Mouse (Mus musculus) hindbrain, embryonic 15.5 days (tissue): ENCODE data around the gene Amd1. TPM values are rescaled to one million over a fixed set of nuclear protein-coding genes. Genes with fewer than 3 reads are reported as not detected.

Experiments used
- ATAC-seq: fragments of 200-750 bp; cut with Nextera tagmentation; 2 replicates; pipeline ENCODE4 v1.8.0; 2017; ENCODE audit warnings: low read depth, moderate number of reproducible peaks, moderate TSS enrichment; ENCODE audit not compliant: low FRiP score
- H3K27ac ChIP-seq: fragments of 300-500 bp; sonication (generic); replicated peaks from 2 replicates; pipeline ENCODE4 v1.5.1; 2015; ENCODE audit warnings: mild to moderate bottlenecking, inconsistent platforms
- H3K27me3 ChIP-seq: fragments of 300-500 bp; sonication (generic); 2 replicates; pipeline ENCODE4 v1.6.1; 2015; ENCODE audit warnings: control low read depth, inconsistent platforms
- H3K36me3 ChIP-seq: fragments of 300-500 bp; sonication (generic); 2 replicates; pipeline ENCODE4 v1.6.1; 2015; ENCODE audit warnings: control low read depth, inconsistent platforms
- H3K4me1 ChIP-seq: fragments of 300-500 bp; sonication (generic); replicated peaks from 2 replicates; pipeline ENCODE4 v1.6.1; 2015; ENCODE audit warnings: control low read depth, inconsistent platforms
- H3K4me2 ChIP-seq: fragments of 300-500 bp; sonication (generic); 2 replicates; pipeline ENCODE4 v1.6.1; 2015; ENCODE audit warnings: moderate library complexity, mild to moderate bottlenecking, inconsistent platforms
- H3K4me3 ChIP-seq: fragments of 300-500 bp; sonication (generic); 2 replicates; pipeline ENCODE4 v1.5.1; 2015; ENCODE audit warnings: mild to moderate bottlenecking, inconsistent platforms
- H3K9ac ChIP-seq: fragments of 300-500 bp; sonication (generic); 2 replicates; pipeline ENCODE4 v1.6.1; 2015; ENCODE audit warnings: inconsistent platforms
- H3K9me3 ChIP-seq: fragments of 300-500 bp; sonication (generic); 2 replicates; pipeline ENCODE4 v1.6.1; 2016; ENCODE audit warnings: control low read depth, inconsistent platforms
- WGBS: fragments of 180-500 bp; shearing (Covaris S2); methylation state at CpG from one replicate; pipeline ENCODE4 v1.1.7; 2015; 5-methylcytosine and 5-hydroxymethylcytosine counted together
- polyA plus RNA-seq: library from polyadenylated mRNA; unstranded; fragments of >200 nt; fragmentation: Nextera tagmentation; extraction: Ambion mirVana; gene quantifications from 2 replicates; pipeline ENCODE4 v1.2.1, GENCODE M21; 2015

The Amd1 gene
- polyA plus RNA-seq, 1 experiment from 2014 or later: 41.8 TPM

GRCm38 (mm10) chr10:40286767-40287166 is 15.2 kb downstream of the Amd1 start:
- Histone ChIP-seq H3K4me2 (no peak overlapping the region), H3K27ac (no peak overlapping the region), H3K9ac (no peak overlapping the region), H3K9me3 (no peaks in the 10 kb centered on the region), H3K27me3 (no peaks in the 10 kb centered on the region), H3K4me1 (no peaks in the 10 kb centered on the region), H3K36me3 (peaks cover 20% of the 10 kb centered on the region), H3K4me3 (no peak overlapping the region)
- no peak for ATAC-seq
- 92% methylated on average over 1 of the region's 1 CpGs for WGBS

- H3K27me3 ChIP-seq: no peaks in the 10 kb centered on the region
- no peaks in the 10 kb centered on the region for H3K9me3 ChIP-seq
- no peak overlapping the region for H3K4me2 ChIP-seq
- no peak overlapping the region for H3K4me3 ChIP-seq
- WGBS: 76% methylated on average over 1 of the region's 1 CpGs
- H3K4me1 ChIP-seq: no peaks in the 10 kb centered on the region
- no peak overlapping the region for H3K27ac ChIP-seq
- H3K9ac ChIP-seq: no peak overlapping the region
- ATAC-seq: no peak; the same call in 1 of the 2 replicates
- H3K36me3 ChIP-seq: peaks cover 14% of the 10 kb centered on the region
Measured at GRCm38 (mm10) chr10:40285571-40285970, 16.4 kb downstream of the Amd1 start.

- H3K4me2 ChIP-seq: no peak overlapping the region
- no peaks in the 10 kb centered on the region for H3K9me3 ChIP-seq
- H3K36me3 ChIP-seq: peaks cover 12% of the 10 kb centered on the region; the same call in 1 of the 2 replicates
- H3K9ac ChIP-seq: no peak overlapping the region
- no peaks in the 10 kb centered on the region for H3K27me3 ChIP-seq
- H3K27ac ChIP-seq: no peak overlapping the region
- no peak overlapping the region for H3K4me3 ChIP-seq
- no peaks in the 10 kb centered on the region for H3K4me1 ChIP-seq
- 99% methylated on average over 3 of the region's 3 CpGs for WGBS
- no peak for ATAC-seq
Measured at GRCm38 (mm10) chr10:40284997-40285396, 17.0 kb downstream of the Amd1 start.

- H3K9ac ChIP-seq: no peak overlapping the region
- H3K9me3 ChIP-seq: no peaks in the 10 kb centered on the region
- no peak overlapping the region for H3K4me2 ChIP-seq
- no peak overlapping the region for H3K27ac ChIP-seq
- H3K27me3 ChIP-seq: no peaks in the 10 kb centered on the region
- H3K4me3 ChIP-seq: no peak overlapping the region
- H3K36me3 ChIP-seq: peaks cover 9% of the 10 kb centered on the region; the same call in 1 of the 2 replicates
- 71% methylated on average over 10 of the region's 10 CpGs for WGBS
- no peak; the same call in 1 of the 2 replicates for ATAC-seq
- H3K4me1 ChIP-seq: no peaks in the 10 kb centered on the region
Measured at GRCm38 (mm10) chr10:40284179-40284831, 17.7 kb downstream of the Amd1 start.

GRCm38 (mm10) chr10:40283636-40284035 is 18.4 kb downstream of the Amd1 start:
- no peak overlapping the region for H3K9ac ChIP-seq
- no peak overlapping the region for H3K27ac ChIP-seq
- ATAC-seq: no peak
- H3K4me3 ChIP-seq: no peak overlapping the region
- no peak overlapping the region for H3K4me2 ChIP-seq
- WGBS: 89% methylated on average over 9 of the region's 9 CpGs
- peaks cover 8% of the 10 kb centered on the region; the same call in 1 of the 2 replicates for H3K36me3 ChIP-seq
- no peaks in the 10 kb centered on the region for H3K27me3 ChIP-seq
- H3K4me1 ChIP-seq: no peaks in the 10 kb centered on the region
- H3K9me3 ChIP-seq: no peaks in the 10 kb centered on the region

- Histone ChIP-seq H3K27me3 (no peaks in the 10 kb centered on the region), H3K4me1 (no peaks in the 10 kb centered on the region), H3K27ac (no peak overlapping the region), H3K4me2 (no peak overlapping the region), H3K36me3 (peaks cover 7% of the 10 kb centered on the region; the same call in 1 of the 2 replicates), H3K9me3 (no peaks in the 10 kb centered on the region), H3K9ac (no peak overlapping the region), H3K4me3 (no peak overlapping the region)
- ATAC-seq: no peak
- WGBS: 99% methylated on average over 2 of the region's 2 CpGs
Measured at GRCm38 (mm10) chr10:40281565-40281964, 20.4 kb downstream of the Amd1 start.

GRCm38 (mm10) chr10:40278317-40278716 is 23.7 kb downstream of the Amd1 start:
- Histone ChIP-seq H3K4me3 (no peak overlapping the region), H3K9me3 (no peaks in the 10 kb centered on the region), H3K9ac (no peak overlapping the region), H3K27ac (no peak overlapping the region), H3K4me2 (no peak overlapping the region), H3K36me3 (no peaks in the 10 kb centered on the region), H3K4me1 (no peaks in the 10 kb centered on the region), H3K27me3 (no peaks in the 10 kb centered on the region)
- 72% methylated on average over 5 of the region's 5 CpGs for WGBS
- ATAC-seq: no peak

GRCm38 (mm10) chr10:40275991-40276390 is 26.0 kb downstream of the Amd1 start:
- Histone ChIP-seq H3K27me3 (no peaks in the 10 kb centered on the region), H3K36me3 (no peaks in the 10 kb centered on the region), H3K4me1 (no peaks in the 10 kb centered on the region), H3K27ac (no peak overlapping the region), H3K9me3 (no peaks in the 10 kb centered on the region), H3K4me2 (no peak overlapping the region), H3K4me3 (no peak overlapping the region), H3K9ac (no peak overlapping the region)
- no peak for ATAC-seq
- 76% methylated on average over 7 of the region's 7 CpGs for WGBS

GRCm38 (mm10) chr10:40273938-40274337 is 28.0 kb downstream of the Amd1 start:
- WGBS: 81% methylated on average over 5 of the region's 5 CpGs
- Histone ChIP-seq H3K9ac (no peak overlapping the region), H3K9me3 (no peaks in the 10 kb centered on the region), H3K27ac (no peak overlapping the region), H3K4me1 (no peaks in the 10 kb centered on the region), H3K27me3 (no peaks in the 10 kb centered on the region), H3K36me3 (no peaks in the 10 kb centered on the region), H3K4me3 (no peak overlapping the region), H3K4me2 (no peak overlapping the region)
- ATAC-seq: no peak

GRCm38 (mm10) chr10:40271216-40271615 is 30.8 kb downstream of the Amd1 start:
- H3K9ac ChIP-seq: no peak overlapping the region
- no peak overlapping the region for H3K27ac ChIP-seq
- no peaks in the 10 kb centered on the region for H3K36me3 ChIP-seq
- ATAC-seq: no peak
- no peak overlapping the region for H3K4me3 ChIP-seq
- no peaks in the 10 kb centered on the region for H3K4me1 ChIP-seq
- no peaks in the 10 kb centered on the region for H3K9me3 ChIP-seq
- H3K4me2 ChIP-seq: no peak overlapping the region
- no peaks in the 10 kb centered on the region for H3K27me3 ChIP-seq
- WGBS: 83% methylated on average over 3 of the region's 3 CpGs

- H3K4me2 ChIP-seq: no peak overlapping the region
- 86% methylated on average over 3 of the region's 3 CpGs for WGBS
- H3K9ac ChIP-seq: no peak overlapping the region
- no peaks in the 10 kb centered on the region for H3K4me1 ChIP-seq
- no peak overlapping the region for H3K27ac ChIP-seq
- ATAC-seq: no peak
- no peaks in the 10 kb centered on the region for H3K27me3 ChIP-seq
- no peak overlapping the region for H3K4me3 ChIP-seq
- H3K36me3 ChIP-seq: no peaks in the 10 kb centered on the region
- no peaks in the 10 kb centered on the region for H3K9me3 ChIP-seq
Measured at GRCm38 (mm10) chr10:40264920-40265319, 37.1 kb downstream of the Amd1 start.

- Histone ChIP-seq H3K4me3 (no peak overlapping the region), H3K4me1 (peaks cover 6% of the 10 kb centered on the region; the same call in 1 of the 2 replicates), H3K27ac (no peak overlapping the region), H3K9ac (no peak overlapping the region), H3K4me2 (no peak overlapping the region), H3K36me3 (no peaks in the 10 kb centered on the region), H3K27me3 (no peaks in the 10 kb centered on the region), H3K9me3 (no peaks in the 10 kb centered on the region)
- WGBS: 79% methylated on average over 4 of the region's 4 CpGs
- ATAC-seq: no peak
Measured at GRCm38 (mm10) chr10:40263691-40264090, 38.3 kb downstream of the Amd1 start.

GRCm38 (mm10) chr10:40262200-40262599 is 39.8 kb downstream of the Amd1 start:
- no peaks in the 10 kb centered on the region for H3K9me3 ChIP-seq
- WGBS: 91% methylated on average over 6 of the region's 6 CpGs
- H3K4me1 ChIP-seq: peaks cover 8% of the 10 kb centered on the region; the same call in 1 of the 2 replicates
- H3K27ac ChIP-seq: no peak overlapping the region
- no peak overlapping the region for H3K4me3 ChIP-seq
- H3K36me3 ChIP-seq: no peaks in the 10 kb centered on the region
- ATAC-seq: no peak
- H3K9ac ChIP-seq: no peak overlapping the region
- no peak overlapping the region for H3K4me2 ChIP-seq
- H3K27me3 ChIP-seq: no peaks in the 10 kb centered on the region
